1 mouse cellular context compared by ENCODE assay signal in the genomic region with DNA sequence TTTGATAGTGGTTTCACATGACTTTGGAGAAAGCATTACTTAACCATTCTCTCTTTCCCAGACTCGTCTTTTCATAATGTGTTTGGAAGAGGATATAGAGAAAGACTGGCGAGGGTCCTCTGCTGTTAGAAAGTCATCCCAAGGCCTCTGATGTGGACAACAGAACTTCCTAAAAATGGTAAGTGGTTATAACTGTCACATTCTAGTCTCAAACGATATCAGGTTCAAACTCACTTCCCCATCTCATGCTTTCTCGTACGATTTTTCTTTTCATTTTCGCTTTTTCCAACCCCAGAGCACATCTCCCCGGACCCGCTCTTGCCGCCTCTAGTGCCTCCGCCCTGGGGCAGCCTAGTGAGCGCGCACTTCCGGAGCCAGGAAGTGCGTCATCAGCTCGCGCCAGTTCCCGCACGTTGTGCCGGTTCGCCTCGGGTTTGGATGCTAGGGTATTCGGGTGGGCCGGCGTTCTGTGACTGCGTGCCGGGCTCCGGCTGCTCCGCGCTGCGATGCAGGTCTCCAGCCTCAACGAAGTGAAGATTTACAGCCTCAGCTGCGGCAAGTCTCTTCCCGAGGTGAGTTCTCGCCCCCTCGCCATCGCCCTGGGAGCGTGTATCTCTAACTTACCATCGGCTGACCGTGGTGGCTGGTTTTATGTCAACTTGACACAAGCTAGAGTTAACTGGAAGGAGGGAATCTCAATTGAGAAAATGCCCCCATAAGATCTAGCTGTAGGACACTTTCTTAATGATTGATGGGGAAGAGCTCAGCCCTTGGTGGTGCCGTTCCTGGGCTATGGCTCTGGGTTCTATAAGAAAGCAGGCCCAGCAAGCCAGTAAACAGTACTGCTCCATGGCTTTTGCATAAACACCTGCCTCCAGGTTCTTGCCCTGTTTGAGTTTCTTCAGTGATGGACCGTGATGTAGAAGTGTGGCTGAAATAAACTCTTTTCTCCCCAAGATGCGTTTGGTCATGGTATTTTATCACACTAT.
TF ChIP-seq lines count a peak whose summit lies in the region.

A gene (plus strand): TSS at position 411 of the 989 bp plus-strand sequence.

TF ChIP-seq in myocyte, 11 proteins besides CTCF, POLR2A, EP300 and RAD21 (continued from another document):
- peak; percentile 88 for TF ChIP-seq POLR2AphosphoS2 (IDR thresholded peaks at IDR 0.05; ENCODE audit: insufficient read length, low read depth)
TF ChIP-seq in myocyte: peak in this region for 2.
